Mouse (Mus musculus) kidney, embryonic 16.5 days (tissue): ENCODE measurements around the gene Erc2. TPM values are rescaled to one million over a fixed set of nuclear protein-coding genes. Genes with fewer than 3 reads are reported as not detected.
A peak's percentile ranks its signal among the peaks of the same experiment; 100 is the strongest.

Source experiments
- ATAC-seq: fragments of 200-750 bp; cut with Nextera tagmentation; 2 replicates; pipeline ENCODE4 v1.8.0; 2017; ENCODE audit warnings: moderate TSS enrichment; ENCODE audit not compliant: low FRiP score, low TSS enrichment
- H3K27ac ChIP-seq: fragments of 300-500 bp; sonication (generic); 2 replicates; pipeline ENCODE4 v1.5.1; 2014; ENCODE audit warnings: low read length
- H3K27me3 ChIP-seq: fragments of 300-500 bp; sonication (generic); 2 replicates; pipeline ENCODE4 v1.6.1; 2014; ENCODE audit warnings: low read length, control low read depth, mixed read lengths; ENCODE audit not compliant: insufficient read depth
- H3K36me3 ChIP-seq: fragments of 300-500 bp; sonication (generic); 2 replicates; pipeline ENCODE4 v1.6.1; 2014; ENCODE audit warnings: low read length, control low read depth, mixed read lengths; ENCODE audit not compliant: insufficient read depth
- H3K4me1 ChIP-seq: fragments of 300-500 bp; sonication (generic); 2 replicates; pipeline ENCODE4 v1.6.1; 2014; ENCODE audit warnings: low read length, control low read depth, mixed read lengths; ENCODE audit not compliant: insufficient read depth
- H3K4me2 ChIP-seq: fragments of 300-500 bp; sonication (generic); replicated peaks from 2 replicates; pipeline ENCODE4 v1.6.1; 2014; ENCODE audit warnings: low read depth, low read length
- H3K4me3 ChIP-seq: fragments of 300-500 bp; sonication (generic); 2 replicates; pipeline ENCODE4 v1.5.1; 2014; ENCODE audit warnings: mild to moderate bottlenecking, low read length
- H3K9ac ChIP-seq: fragments of 300-500 bp; sonication (generic); replicated peaks from 2 replicates; pipeline ENCODE4 v1.6.1; 2014; ENCODE audit warnings: low read length
- H3K9me3 ChIP-seq: fragments of 300-500 bp; sonication (generic); 2 replicates; pipeline ENCODE4 v1.6.1; 2016; ENCODE audit warnings: low read length, control low read depth
- WGBS: fragments of 180-500 bp; shearing (Covaris S2); extraction: QIAGEN DNeasy Blood & Tissue Kit; methylation state at CpG from one replicate; pipeline ENCODE4 v1.1.7; 2014; 5-methylcytosine and 5-hydroxymethylcytosine counted together
- polyA plus RNA-seq: library from polyadenylated mRNA; unstranded; fragments of >200 nt; fragmentation: Nextera tagmentation; extraction: Ambion mirVana; gene quantifications from 2 replicates; pipeline ENCODE4 v1.2.1, GENCODE M21; 2015

The Erc2 gene
- polyA plus RNA-seq, 1 experiment from 2014 or later: 4.9 TPM

GRCm38 (mm10) chr14:27754340-27754739, 132.1 kb downstream of the Erc2 start:
- no peak for ATAC-seq
- no peak overlapping the region for H3K4me3 ChIP-seq
- WGBS: 68% methylated on average over 1 of the region's 1 CpGs
- H3K27me3 ChIP-seq: no peaks in the 10 kb centered on the region
- no peak overlapping the region for H3K4me2 ChIP-seq
- H3K36me3 ChIP-seq: no peaks in the 10 kb centered on the region
- no peaks in the 10 kb centered on the region for H3K9me3 ChIP-seq
- H3K9ac ChIP-seq: no peak overlapping the region
- no peak overlapping the region for H3K27ac ChIP-seq
- H3K4me1 ChIP-seq: no peaks in the 10 kb centered on the region

DNA sequence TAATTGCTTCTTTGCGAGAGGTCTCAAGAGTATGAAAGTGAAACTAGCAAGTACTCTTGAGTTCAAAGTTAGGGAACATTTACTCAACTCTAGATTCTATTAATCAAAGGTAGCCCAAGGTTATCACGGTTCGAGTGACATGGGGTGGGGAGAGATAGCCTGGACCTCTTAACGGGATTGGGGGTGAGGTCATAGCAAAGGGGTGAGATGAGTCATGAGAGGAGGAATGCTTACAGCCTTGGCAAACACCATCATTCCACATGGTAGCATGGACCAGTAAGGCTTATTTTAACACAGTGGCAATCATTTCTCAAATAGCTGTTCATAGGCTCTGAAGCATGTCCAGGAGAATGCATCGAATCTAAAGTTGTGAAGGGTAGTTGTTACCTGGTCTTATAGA, 134.7 kb downstream of the Erc2 start:
- no peak overlapping the region for H3K9ac ChIP-seq
- H3K9me3 ChIP-seq: no peaks in the 10 kb centered on the region
- no peak overlapping the region for H3K27ac ChIP-seq
- no peaks in the 10 kb centered on the region for H3K27me3 ChIP-seq
- ATAC-seq: no peak
- H3K36me3 ChIP-seq: no peaks in the 10 kb centered on the region
- no peak overlapping the region for H3K4me3 ChIP-seq
- 84% methylated on average over 5 of the region's 5 CpGs for WGBS
- H3K4me1 ChIP-seq: no peaks in the 10 kb centered on the region
- H3K4me2 ChIP-seq: no peak overlapping the region

DNA sequence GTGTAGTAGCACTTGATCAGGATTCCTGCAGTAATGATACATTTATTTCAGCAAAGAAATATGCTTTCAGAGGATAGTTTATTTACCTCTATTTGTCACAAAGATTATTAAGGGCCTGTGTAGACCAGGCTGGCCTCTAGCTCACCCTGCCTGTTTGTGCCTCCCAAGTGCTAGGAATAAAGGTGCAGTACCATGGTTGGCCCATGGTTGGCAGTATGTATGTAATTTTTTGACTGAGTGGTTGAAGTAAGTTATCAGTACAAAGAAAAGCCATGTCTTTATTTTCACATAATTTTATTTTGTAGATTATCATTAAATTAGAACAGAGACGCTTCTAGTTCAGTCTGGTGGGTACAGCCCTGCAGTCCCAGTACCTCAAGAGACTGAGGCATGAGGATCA, 136.0 kb downstream of the Erc2 start:
- H3K4me2 ChIP-seq: no peak overlapping the region
- H3K4me3 ChIP-seq: no peak overlapping the region
- no peak for ATAC-seq
- no peak overlapping the region for H3K9ac ChIP-seq
- H3K36me3 ChIP-seq: no peaks in the 10 kb centered on the region
- H3K4me1 ChIP-seq: no peaks in the 10 kb centered on the region
- no peak overlapping the region for H3K27ac ChIP-seq
- no peaks in the 10 kb centered on the region for H3K27me3 ChIP-seq
- H3K9me3 ChIP-seq: no peaks in the 10 kb centered on the region
- WGBS: 94% methylated on average over 1 of the region's 1 CpGs

DNA sequence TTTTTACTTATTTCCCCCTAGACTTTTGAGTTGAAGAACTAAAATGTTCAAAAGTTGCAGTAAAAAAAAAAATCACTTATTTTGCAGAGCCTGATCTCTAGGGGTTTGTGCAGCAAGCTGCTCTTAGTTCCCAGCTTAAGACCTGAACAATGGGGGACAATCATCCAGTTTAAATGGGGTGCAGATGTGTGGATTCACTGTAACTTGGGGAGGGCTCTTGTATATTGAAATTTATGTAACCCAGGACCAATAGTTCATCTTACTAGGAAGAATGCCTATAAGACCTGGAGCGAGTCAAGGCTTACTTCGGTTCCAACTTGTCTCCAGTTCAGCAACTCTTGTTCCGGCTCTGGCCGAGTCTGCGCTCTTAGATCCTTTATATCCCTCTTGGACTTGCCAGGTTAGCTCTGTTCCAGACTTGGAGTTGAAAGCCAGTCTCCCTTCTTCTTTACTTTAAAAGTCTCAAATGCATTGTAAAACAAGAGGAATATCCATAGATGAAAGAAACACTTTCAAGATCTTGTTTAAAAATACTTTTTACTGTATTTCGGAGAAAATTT, 136.9 kb downstream of the Erc2 start:
- no peaks in the 10 kb centered on the region for H3K9me3 ChIP-seq
- no peak overlapping the region for H3K4me2 ChIP-seq
- no peaks in the 10 kb centered on the region for H3K27me3 ChIP-seq
- no peaks in the 10 kb centered on the region for H3K36me3 ChIP-seq
- 90% methylated on average over 6 of the region's 6 CpGs for WGBS
- H3K9ac ChIP-seq: no peak overlapping the region
- no peaks in the 10 kb centered on the region for H3K4me1 ChIP-seq
- no peak overlapping the region for H3K27ac ChIP-seq
- no peak overlapping the region for H3K4me3 ChIP-seq
- no peak for ATAC-seq

- no peak for ATAC-seq
- H3K4me3 ChIP-seq: no peak overlapping the region
- H3K27me3 ChIP-seq: no peaks in the 10 kb centered on the region
- 89% methylated on average over 9 of the region's 9 CpGs for WGBS
- no peak overlapping the region for H3K27ac ChIP-seq
- no peaks in the 10 kb centered on the region for H3K4me1 ChIP-seq
- H3K9me3 ChIP-seq: no peaks in the 10 kb centered on the region
- H3K36me3 ChIP-seq: no peaks in the 10 kb centered on the region
- H3K4me2 ChIP-seq: no peak overlapping the region
- H3K9ac ChIP-seq: no peak overlapping the region
Observed at GRCm38 (mm10) chr14:27759982-27760381, 137.8 kb downstream of the Erc2 start.

DNA sequence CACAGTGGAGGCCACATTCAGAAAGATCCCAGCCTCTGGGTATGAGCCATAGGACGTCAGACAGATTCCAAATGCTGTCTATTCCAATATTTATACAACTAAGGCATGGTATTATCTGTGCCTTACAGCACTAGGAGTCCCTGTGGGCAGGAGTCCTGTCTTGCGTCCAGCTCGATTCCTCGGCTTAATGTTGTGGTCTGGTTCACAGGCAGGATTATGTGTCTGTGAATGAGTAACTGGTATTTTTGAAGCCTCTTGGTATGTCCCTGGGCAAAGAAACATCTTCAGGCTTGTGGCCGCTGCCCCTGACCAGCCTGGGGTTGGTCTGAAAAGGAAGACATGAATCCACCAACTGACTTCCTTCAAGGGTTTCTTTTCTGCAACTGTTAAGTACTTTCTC, 153.1 kb downstream of the Erc2 start:
- H3K36me3 ChIP-seq: no peaks in the 10 kb centered on the region
- no peaks in the 10 kb centered on the region for H3K4me1 ChIP-seq
- H3K27me3 ChIP-seq: no peaks in the 10 kb centered on the region
- H3K9me3 ChIP-seq: no peaks in the 10 kb centered on the region
- H3K9ac ChIP-seq: no peak overlapping the region
- 71% methylated on average over 5 of the region's 5 CpGs for WGBS
- H3K4me2 ChIP-seq: no peak overlapping the region
- H3K27ac ChIP-seq: no peak overlapping the region
- no peak overlapping the region for H3K4me3 ChIP-seq
- ATAC-seq: peak; percentile 42; the same call in 1 of the 2 replicates

- WGBS: 79% methylated on average over 8 of the region's 8 CpGs
- Histone ChIP-seq H3K27ac (no peak overlapping the region), H3K36me3 (no peaks in the 10 kb centered on the region), H3K4me2 (no peak overlapping the region), H3K4me3 (no peak overlapping the region), H3K27me3 (no peaks in the 10 kb centered on the region), H3K9ac (no peak overlapping the region), H3K9me3 (no peaks in the 10 kb centered on the region), H3K4me1 (no peaks in the 10 kb centered on the region)
- ATAC-seq: no peak
Observed at GRCm38 (mm10) chr14:27778503-27778902, 156.3 kb downstream of the Erc2 start.

GRCm38 (mm10) chr14:27778982-27779701, 156.9 kb downstream of the Erc2 start:
- Histone ChIP-seq H3K4me2 (no peak overlapping the region), H3K4me1 (no peaks in the 10 kb centered on the region), H3K9ac (no peak overlapping the region), H3K36me3 (no peaks in the 10 kb centered on the region), H3K9me3 (no peaks in the 10 kb centered on the region), H3K27ac (no peak overlapping the region), H3K4me3 (no peak overlapping the region), H3K27me3 (no peaks in the 10 kb centered on the region)
- ATAC-seq: no peak
- WGBS: 68% methylated on average over 2 of the region's 2 CpGs

GRCm38 (mm10) chr14:27781221-27781620, 159.0 kb downstream of the Erc2 start:
- no peak overlapping the region for H3K9ac ChIP-seq
- ATAC-seq: no peak
- WGBS: 85% methylated on average over 1 of the region's 1 CpGs
- H3K27me3 ChIP-seq: no peaks in the 10 kb centered on the region
- H3K36me3 ChIP-seq: no peaks in the 10 kb centered on the region
- no peak overlapping the region for H3K4me2 ChIP-seq
- no peak overlapping the region for H3K27ac ChIP-seq
- no peak overlapping the region for H3K4me3 ChIP-seq
- no peaks in the 10 kb centered on the region for H3K9me3 ChIP-seq
- H3K4me1 ChIP-seq: no peaks in the 10 kb centered on the region

GRCm38 (mm10) chr14:27784826-27785225, 162.6 kb downstream of the Erc2 start:
- no peaks in the 10 kb centered on the region for H3K36me3 ChIP-seq
- no peaks in the 10 kb centered on the region for H3K9me3 ChIP-seq
- H3K27me3 ChIP-seq: no peaks in the 10 kb centered on the region
- no peak overlapping the region for H3K27ac ChIP-seq
- no peak for ATAC-seq
- WGBS: 91% methylated on average over 4 of the region's 4 CpGs
- no peak overlapping the region for H3K4me3 ChIP-seq
- no peak overlapping the region for H3K9ac ChIP-seq
- no peaks in the 10 kb centered on the region for H3K4me1 ChIP-seq
- no peak overlapping the region for H3K4me2 ChIP-seq
